Comparison of ENCODE assay signal across 8 mouse cellular contexts in the genomic region with DNA sequence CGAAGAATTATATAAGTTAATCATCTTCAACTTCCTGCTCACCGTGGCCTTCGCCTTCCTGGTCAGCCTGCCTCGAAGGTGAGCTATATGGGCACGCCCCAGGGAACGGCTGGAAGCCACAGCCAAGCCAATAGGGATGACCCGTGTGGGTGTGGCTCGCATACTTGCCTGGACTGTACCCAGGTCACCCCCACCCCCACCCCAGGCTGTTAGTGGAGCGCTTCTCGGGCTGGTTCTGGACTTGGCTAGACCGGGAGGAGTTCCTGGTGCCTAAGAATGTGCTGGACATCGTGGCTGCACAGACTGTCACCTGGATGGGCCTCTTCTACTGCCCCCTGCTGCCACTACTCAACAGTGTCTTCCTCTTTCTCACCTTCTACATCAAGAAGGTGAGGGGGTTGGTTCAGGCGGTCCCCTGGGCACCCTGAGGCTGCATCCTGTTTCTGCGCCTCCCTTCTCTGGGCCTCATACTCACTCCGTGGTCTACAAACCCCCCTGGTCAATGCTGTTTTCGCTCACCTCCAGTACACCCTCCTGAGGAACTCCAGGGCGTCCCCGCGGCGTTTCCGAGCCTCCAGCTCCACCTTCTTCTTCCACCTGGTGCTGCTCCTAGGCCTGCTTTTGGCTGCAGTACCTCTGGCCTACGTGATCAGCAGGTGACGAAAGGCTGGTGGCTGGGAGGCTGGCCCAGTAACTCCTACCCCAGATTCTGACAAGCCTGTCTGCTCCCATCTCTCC. TPM values are rescaled to one million over a fixed set of nuclear protein-coding genes. Genes with fewer than 3 reads are reported as not detected.
DNase-seq lines count a peak whose midpoint lies in the region; ATAC-seq and TF ChIP-seq lines count a peak whose summit lies in the region.

No protein-coding gene starts in this region.

- no peak for ATAC-seq in forebrain, embryonic 13.5 days
- 0 out of 2 replicates have a peak, but pooled peaks have one; percentile 27 for ATAC-seq in neural tube, embryonic 11.5 days (ENCODE audit: insufficient read depth, low FRiP score, low TSS enrichment)

- no peaks in the 10 kb centered on the region for H3K36me3 ChIP-seq in forebrain, embryonic 13.5 days (ENCODE audit: poor library complexity, severe bottlenecking)
- H3K36me3 ChIP-seq in limb, embryonic 10.5 days = no peaks in the 10 kb centered on the region
- no peaks in the 10 kb centered on the region for H3K36me3 ChIP-seq in neural tube, embryonic 11.5 days (ENCODE audit: control insufficient read depth, insufficient read depth, low read length)

- no peaks in the 10 kb centered on the region for H3K9me3 ChIP-seq in forebrain, embryonic 13.5 days (replicated peaks)
- H3K9me3 ChIP-seq in limb, embryonic 10.5 days (replicated peaks) = no peaks in the 10 kb centered on the region
- no peaks in the 10 kb centered on the region for H3K9me3 ChIP-seq in neural tube, embryonic 11.5 days (ENCODE audit: control insufficient read depth, low read length)

- H3K4me1 ChIP-seq in forebrain, embryonic 13.5 days = peaks cover 6% of the 10 kb centered on the region; the same call in 1 of the 2 replicates
- H3K4me1 ChIP-seq in limb, embryonic 10.5 days = peaks cover 43% of the 10 kb centered on the region
- no peaks in the 10 kb centered on the region for H3K4me1 ChIP-seq in neural tube, embryonic 11.5 days (ENCODE audit: control insufficient read depth, insufficient read depth, low read length)
- no peaks in the 10 kb centered on the region for H3K4me1 ChIP-seq in cerebellum, adult 2 months (ENCODE audit: control insufficient read depth, insufficient read depth, low read length)

- no peak overlapping the region for H3K27ac ChIP-seq in forebrain, embryonic 13.5 days
- H3K27ac ChIP-seq in limb, embryonic 10.5 days = peak overlapping the region; percentile 17; the same call in 1 of the 2 replicates
- no peak overlapping the region for H3K27ac ChIP-seq in neural tube, embryonic 11.5 days (ENCODE audit: low read depth, low read length)
- no peak overlapping the region for H3K27ac ChIP-seq in cerebellum, adult 2 months (ENCODE audit: insufficient read depth, low read length)

- no peak for TF ChIP-seq POLR2A in cerebellum, adult 2 months (IDR thresholded peaks at IDR 0.05; ENCODE audit: borderline replicate concordance, insufficient read depth, low read length)

- peak; percentile 44 for DNase-seq in thymus, postnatal 14 days
- DNase-seq in thymus, postnatal 0 days (ENCODE audit: low spot score) = no peak
- DNase-seq in limb, embryonic 10.5 days (ENCODE audit: low spot score) = no peak
- no peak for DNase-seq in neural tube, embryonic 11.5 days (ENCODE audit: low spot score)
- no peak for DNase-seq in adipocyte (ENCODE audit: low spot score)
- no peak for DNase-seq in cerebellum, adult 9-10 months
- no peak for DNase-seq in cerebellum, adult 2 months

- H3K4me3 ChIP-seq in forebrain, embryonic 13.5 days = no peak overlapping the region
- peak overlapping the region; percentile 30 for H3K4me3 ChIP-seq in limb, embryonic 10.5 days
- H3K4me3 ChIP-seq in neural tube, embryonic 11.5 days (ENCODE audit: low read depth, low read length) = no peak overlapping the region
- no peak overlapping the region for H3K4me3 ChIP-seq in cerebellum, adult 2 months (replicated peaks; ENCODE audit: insufficient read depth, low read depth, low read length)

- WGBS in forebrain, embryonic 13.5 days = 38% methylated on average over 22 of the region's 23 CpGs
- 22% methylated on average over 23 of the region's 23 CpGs for WGBS in limb, embryonic 10.5 days
- WGBS in neural tube, embryonic 11.5 days = 32% methylated on average over 22 of the region's 23 CpGs
- 55% methylated on average over 23 of the region's 23 CpGs for WGBS in cerebellum, adult 2 months

- no peak overlapping the region for H3K9ac ChIP-seq in forebrain, embryonic 13.5 days
- no peak overlapping the region for H3K9ac ChIP-seq in neural tube, embryonic 11.5 days (ENCODE audit: low read length)

- TF ChIP-seq CTCF in cerebellum, adult 2 months (IDR thresholded peaks at IDR 0.05; ENCODE audit: borderline replicate concordance, insufficient read depth, low read depth, low read length) = no peak

- peak overlapping the region; percentile 40 for H3K4me2 ChIP-seq in forebrain, embryonic 13.5 days
- peak overlapping the region; percentile 14; the same call in 1 of the 2 replicates for H3K4me2 ChIP-seq in neural tube, embryonic 11.5 days (ENCODE audit: low read depth)

- H3K27me3 ChIP-seq in forebrain, embryonic 13.5 days = peaks cover 24% of the 10 kb centered on the region
- H3K27me3 ChIP-seq in limb, embryonic 10.5 days (ENCODE audit: low read depth, poor library complexity, severe bottlenecking) = peaks cover 30% of the 10 kb centered on the region
- H3K27me3 ChIP-seq in neural tube, embryonic 11.5 days (ENCODE audit: control insufficient read depth, insufficient read depth, low read length) = 0 out of 2 replicates have a peak, but pooled peaks cover 4% of the 10 kb centered on the region
- H3K27me3 ChIP-seq in cerebellum, adult 2 months (ENCODE audit: control insufficient read depth, insufficient read depth, low read length) = no peaks in the 10 kb centered on the region

RNA-seq across cellular contexts. Expression of gene 6030468B19Rik, which starts 6.6 kb away (rescaled TPM):
- polyA plus RNA-seq in thymus, postnatal 0 days (2015; fragmentation: Nextera tagmentation; extraction: Ambion mirVana) = 0.21 and 0.55 TPM in 2 replicates
- not detected in 2 replicates for polyA plus RNA-seq in forebrain, embryonic 13.5 days (2015; fragmentation: Nextera tagmentation; extraction: Ambion mirVana)
- 1.6 and 2.3 TPM in 2 replicates for polyA plus RNA-seq in limb, embryonic 10.5 days (2016; fragmentation: Nextera tagmentation; extraction: Ambion mirVana)
- 0.65 and 0.91 TPM in 2 replicates for polyA plus RNA-seq in neural tube, embryonic 11.5 days (2014; fragmentation: Nextera tagmentation; extraction: Ambion mirVana)
- polyA plus RNA-seq in cerebellum, adult 2 months (2012; rRNA removed) = 0.16 TPM in 1 of 2 replicates, not detected in the other

RNA-seq across cellular contexts. Expression of gene Tmc6, which starts 8.9 kb away (rescaled TPM):
- polyA plus RNA-seq in thymus, postnatal 0 days (2015; fragmentation: Nextera tagmentation; extraction: Ambion mirVana) = 46.7 and 58.9 TPM in 2 replicates
- polyA plus RNA-seq in forebrain, embryonic 13.5 days (2015; fragmentation: Nextera tagmentation; extraction: Ambion mirVana) = 1.8 and 2.1 TPM in 2 replicates
- 25.1 and 28.2 TPM in 2 replicates for polyA plus RNA-seq in limb, embryonic 10.5 days (2016; fragmentation: Nextera tagmentation; extraction: Ambion mirVana)
- 14.1 and 14.3 TPM in 2 replicates for polyA plus RNA-seq in neural tube, embryonic 11.5 days (2014; fragmentation: Nextera tagmentation; extraction: Ambion mirVana)
- 10.9 and 13.7 TPM in 2 replicates for polyA plus RNA-seq in cerebellum, adult 2 months (2012; rRNA removed)

RNA-seq across cellular contexts. Expression of gene Tmc8, which starts 9.0 kb away (rescaled TPM):
- 37.5 and 41.1 TPM in 2 replicates for polyA plus RNA-seq in thymus, postnatal 0 days (2015; fragmentation: Nextera tagmentation; extraction: Ambion mirVana)
- polyA plus RNA-seq in forebrain, embryonic 13.5 days (2015; fragmentation: Nextera tagmentation; extraction: Ambion mirVana) = 0.45 and 0.52 TPM in 2 replicates
- 1.4 and 1.5 TPM in 2 replicates for polyA plus RNA-seq in limb, embryonic 10.5 days (2016; fragmentation: Nextera tagmentation; extraction: Ambion mirVana)
- 1.0 and 1.8 TPM in 2 replicates for polyA plus RNA-seq in neural tube, embryonic 11.5 days (2014; fragmentation: Nextera tagmentation; extraction: Ambion mirVana)
- polyA plus RNA-seq in cerebellum, adult 2 months (2012; rRNA removed) = 0.17 and 0.29 TPM in 2 replicates

RNA-seq across cellular contexts. Expression of gene Gm20708, which starts 18.6 kb away (rescaled TPM):
- 0.13 and 0.48 TPM in 2 replicates for polyA plus RNA-seq in thymus, postnatal 0 days (2015; fragmentation: Nextera tagmentation; extraction: Ambion mirVana)
- 0.36 and 0.49 TPM in 2 replicates for polyA plus RNA-seq in forebrain, embryonic 13.5 days (2015; fragmentation: Nextera tagmentation; extraction: Ambion mirVana)
- 0.23 and 0.58 TPM in 2 replicates for polyA plus RNA-seq in limb, embryonic 10.5 days (2016; fragmentation: Nextera tagmentation; extraction: Ambion mirVana)
- polyA plus RNA-seq in neural tube, embryonic 11.5 days (2014; fragmentation: Nextera tagmentation; extraction: Ambion mirVana) = 0.64 TPM in 1 of 2 replicates, not detected in the other
- 0.78 and 0.93 TPM in 2 replicates for polyA plus RNA-seq in cerebellum, adult 2 months (2012; rRNA removed)

RNA-seq across cellular contexts. Expression of gene Syngr2, which starts 18.6 kb away (rescaled TPM):
- 100.0 and 116 TPM in 2 replicates for polyA plus RNA-seq in thymus, postnatal 0 days (2015; fragmentation: Nextera tagmentation; extraction: Ambion mirVana)
- 15.9 and 17.4 TPM in 2 replicates for polyA plus RNA-seq in forebrain, embryonic 13.5 days (2015; fragmentation: Nextera tagmentation; extraction: Ambion mirVana)
- 24.4 and 31.3 TPM in 2 replicates for polyA plus RNA-seq in limb, embryonic 10.5 days (2016; fragmentation: Nextera tagmentation; extraction: Ambion mirVana)
- 29.9 and 30.3 TPM in 2 replicates for polyA plus RNA-seq in neural tube, embryonic 11.5 days (2014; fragmentation: Nextera tagmentation; extraction: Ambion mirVana)
- polyA plus RNA-seq in cerebellum, adult 2 months (2012; rRNA removed) = 14.0 and 14.7 TPM in 2 replicates

Comparison
In these comparisons a context has a peak if more than half of its experiments do, and no peak if none do; other contexts are left out.
1. RNA of gene Tmc8, which starts 9.0 kb away (polyA plus RNA-seq): 37.5 to 41.1 TPM in thymus, postnatal 0 days; 1.0 to 1.8 TPM in neural tube, embryonic 11.5 days, 1.4 to 1.5 TPM in limb, embryonic 10.5 days, 0.45 to 0.52 TPM in forebrain, embryonic 13.5 days and 0.17 to 0.29 TPM in cerebellum, adult 2 months; every median in the first group is over 10 times any median in the second.